In genomic region chr4:104301764-104302163, GRCm38 (mm10) we compare ENCODE assay signal across 26 mouse cellular contexts.
"Had no signal": no experiment of that assay in that cellular context is flagged by ENCODE, and none has a peak within 500 bp of the region (broad histone marks: within the 10 kb centered on the region; RNA-seq: fewer than 3 reads in every experiment).

No protein-coding gene starts in this region.

- DNase-seq: cerebellum, adult 9-10 months; cerebellum, adult 9-11 months; cerebellum, postnatal 10 days; cerebellum, postnatal 14 days; cerebellum, postnatal 25 days; cerebellum, postnatal 36 days; embryo, embryonic 11 days; gastrocnemius, adult 2 months; gastrocnemius, postnatal 10 days; gastrocnemius, postnatal 14 days; gastrocnemius, postnatal 25 days; gastrocnemius, postnatal 36 days; heart, adult 11 months; heart, adult 18-20 months; heart, adult 2 months had no signal

- H3K36me3 ChIP-seq: embryonic facial prominence, embryonic 10.5 days; embryonic facial prominence, embryonic 12.5 days; embryonic facial prominence, embryonic 13.5 days; embryonic facial prominence, embryonic 15.5 days; forebrain, embryonic 10.5 days; forebrain, embryonic 12.5 days; forebrain, embryonic 15.5 days had no signal

- H3K27me3 ChIP-seq: embryonic facial prominence, embryonic 12.5 days; embryonic facial prominence, embryonic 15.5 days; forebrain, embryonic 12.5 days; forebrain, embryonic 13.5 days; forebrain, embryonic 15.5 days had no signal

- H3K9ac ChIP-seq: embryonic facial prominence, embryonic 12.5 days; embryonic facial prominence, embryonic 13.5 days; embryonic facial prominence, embryonic 15.5 days; forebrain, embryonic 12.5 days; forebrain, embryonic 13.5 days; forebrain, embryonic 15.5 days had no signal

- H3K4me2 ChIP-seq: embryonic facial prominence, embryonic 12.5 days; embryonic facial prominence, embryonic 13.5 days; embryonic facial prominence, embryonic 15.5 days; forebrain, embryonic 12.5 days; forebrain, embryonic 13.5 days; forebrain, embryonic 15.5 days had no signal

- ATAC-seq: forebrain, embryonic 13.5 days; forebrain, embryonic 14.5 days; forebrain, embryonic 15.5 days; forebrain, embryonic 16.5 days had no signal

- H3K27ac ChIP-seq: embryonic facial prominence, embryonic 10.5 days; embryonic facial prominence, embryonic 12.5 days; embryonic facial prominence, embryonic 13.5 days; embryonic facial prominence, embryonic 15.5 days; forebrain, embryonic 10.5 days; forebrain, embryonic 12.5 days; forebrain, embryonic 15.5 days; gastrocnemius, adult 2 months; heart, adult 2 months had no signal

- H3K4me3 ChIP-seq: embryonic facial prominence, embryonic 10.5 days; embryonic facial prominence, embryonic 12.5 days; embryonic facial prominence, embryonic 13.5 days; embryonic facial prominence, embryonic 15.5 days; erythroblast, embryonic 14.5 days; forebrain, embryonic 10.5 days; forebrain, embryonic 12.5 days; forebrain, embryonic 13.5 days; forebrain, embryonic 15.5 days; gastrocnemius, adult 2 months; heart, adult 2 months had no signal

- H3K9me3 ChIP-seq: embryonic facial prominence, embryonic 10.5 days; embryonic facial prominence, embryonic 12.5 days; embryonic facial prominence, embryonic 13.5 days; embryonic facial prominence, embryonic 15.5 days; forebrain, embryonic 10.5 days; forebrain, embryonic 12.5 days; forebrain, embryonic 13.5 days; forebrain, embryonic 15.5 days had no signal

- H3K4me1 ChIP-seq: embryonic facial prominence, embryonic 10.5 days; embryonic facial prominence, embryonic 12.5 days; embryonic facial prominence, embryonic 13.5 days; embryonic facial prominence, embryonic 15.5 days had no signal
